Mouse (Mus musculus) megakaryocyte, embryonic 14.5 days (primary cell): Measurements from ENCODE around the gene Ralgapa2.

Source experiments
- FLI1 ChIP-seq: IDR thresholded peaks from 2 replicates; pipeline ENCODE4 v1.6.1; 2012; ENCODE audit warnings: low read length, inconsistent platforms, mixed read lengths
- GATA1 ChIP-seq: IDR thresholded peaks from 3 replicates; pipeline ENCODE4 v1.6.1; 2012; ENCODE audit warnings: mixed read lengths, low read length, inconsistent platforms, borderline replicate concordance

DNA sequence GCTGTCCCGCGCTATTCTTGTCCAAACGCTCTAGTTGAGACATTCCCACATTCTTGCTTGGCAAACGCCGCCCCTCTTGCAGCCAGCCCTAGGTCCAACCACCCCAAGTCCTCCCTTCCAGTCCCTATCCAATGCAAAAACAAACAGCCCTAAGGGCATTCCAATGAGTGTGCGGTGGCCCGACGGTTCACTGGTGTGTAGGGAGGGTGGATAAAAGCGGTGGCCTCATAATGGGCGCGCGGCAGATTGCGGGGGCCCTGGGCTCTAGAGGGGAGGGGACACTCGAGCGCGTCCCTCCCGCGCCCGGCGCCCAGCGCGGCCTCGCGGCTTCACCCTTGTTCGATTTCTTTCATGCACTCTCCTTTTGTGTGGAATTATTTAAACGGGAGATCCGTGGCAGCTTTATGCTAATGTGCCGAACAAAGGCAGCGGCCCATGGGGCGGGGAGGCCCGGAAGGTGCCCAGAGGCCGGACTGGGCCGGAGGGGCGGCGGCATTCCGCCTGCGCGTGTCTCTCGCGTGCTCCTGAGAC lies 293.9 kb downstream of the Ralgapa2 start:
- TF ChIP-seq GATA1 (no peak), FLI1 (no peak)
